Mouse (Mus musculus): Measurements from ENCODE around the gene Cd300lf.

Cd300lf gene

DNA sequence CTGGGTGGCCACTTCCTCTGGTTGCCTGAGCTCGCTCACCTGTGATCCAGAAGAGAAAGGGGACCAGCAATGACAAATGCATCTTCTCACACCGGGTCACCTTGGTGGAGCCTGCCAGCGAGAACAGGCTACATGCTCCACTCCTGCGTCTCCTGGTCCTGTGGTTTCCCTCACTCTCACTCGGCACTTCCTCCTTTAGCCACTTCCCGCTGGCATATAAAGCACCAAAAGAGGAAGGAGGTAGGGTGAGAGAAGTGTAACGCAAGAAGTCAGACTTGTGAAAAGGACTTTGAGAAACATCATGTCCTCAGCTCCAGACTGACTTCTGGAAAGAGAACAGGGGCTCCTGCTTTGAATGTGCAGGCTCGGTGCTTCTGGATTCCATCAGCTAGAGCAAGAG is at the start of gene Cd300lf:
Gene Cd300lf (minus strand): TSS at position 193 of the 400 bp plus-strand sequence.
- DNase-seq (ENCODE audit: low spot score in 2 of 2), result no peak

DNA sequence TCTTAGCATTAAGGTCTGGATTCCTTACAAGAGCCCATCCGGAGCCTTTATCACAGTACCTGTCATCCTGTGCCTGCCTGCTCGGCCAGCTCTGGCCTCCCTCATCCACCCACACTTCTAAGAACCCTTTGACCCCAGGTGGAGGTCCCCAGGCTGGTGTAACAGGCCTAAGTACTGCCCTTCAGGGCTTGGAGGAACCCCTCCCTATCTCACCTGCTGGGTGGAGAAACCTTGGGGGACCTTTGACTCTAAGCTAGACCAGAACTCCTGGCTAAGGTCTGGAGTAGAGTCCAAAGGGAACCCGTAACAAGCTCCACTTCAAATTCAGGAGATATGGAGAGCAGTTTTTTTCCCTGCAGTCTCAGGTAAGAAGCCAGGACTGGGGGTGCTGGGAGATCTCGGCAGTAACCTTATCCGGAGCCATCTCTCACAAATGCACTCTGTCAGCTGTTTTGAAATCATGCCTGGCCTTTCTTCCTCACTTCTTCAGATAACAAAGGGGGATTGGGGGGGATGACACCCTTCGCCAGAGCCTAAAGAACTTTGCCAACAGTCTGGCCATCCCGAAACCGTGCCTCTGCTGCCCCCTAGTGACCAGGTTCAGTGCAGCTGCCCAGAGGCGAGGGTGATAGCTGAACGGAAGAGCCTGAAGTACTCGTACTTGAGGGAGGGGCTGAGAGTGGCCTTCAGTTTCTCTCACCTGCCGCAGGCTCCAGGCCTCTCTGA is 48.3 kb upstream of the Cd300lf start:
- peak; percentile 67 to 79 for DNase-seq (ENCODE audit: low spot score in 2 of 2)

DNA sequence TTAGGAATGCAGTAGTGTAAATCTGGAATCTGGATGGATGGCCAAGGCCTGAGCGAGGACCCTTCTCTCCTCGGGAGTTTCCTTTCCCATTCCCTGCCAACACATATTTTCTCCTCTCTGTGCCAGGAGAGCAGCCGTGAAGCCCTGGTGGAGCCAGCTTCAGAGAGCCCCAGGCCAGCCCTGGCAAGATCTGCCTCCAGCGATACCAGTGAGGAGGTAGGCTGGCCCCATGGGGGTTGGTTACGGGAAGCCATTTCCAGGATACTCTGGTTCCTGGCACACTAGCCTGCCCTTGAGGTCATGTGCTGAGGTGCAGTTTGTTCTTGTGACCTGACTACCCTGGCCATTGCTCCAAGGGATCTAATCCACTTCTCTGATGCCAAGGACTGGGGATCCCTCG is 46.1 kb upstream of the Cd300lf start:
- DNase-seq (ENCODE audit: low spot score in 2 of 2), result no peak

DNA sequence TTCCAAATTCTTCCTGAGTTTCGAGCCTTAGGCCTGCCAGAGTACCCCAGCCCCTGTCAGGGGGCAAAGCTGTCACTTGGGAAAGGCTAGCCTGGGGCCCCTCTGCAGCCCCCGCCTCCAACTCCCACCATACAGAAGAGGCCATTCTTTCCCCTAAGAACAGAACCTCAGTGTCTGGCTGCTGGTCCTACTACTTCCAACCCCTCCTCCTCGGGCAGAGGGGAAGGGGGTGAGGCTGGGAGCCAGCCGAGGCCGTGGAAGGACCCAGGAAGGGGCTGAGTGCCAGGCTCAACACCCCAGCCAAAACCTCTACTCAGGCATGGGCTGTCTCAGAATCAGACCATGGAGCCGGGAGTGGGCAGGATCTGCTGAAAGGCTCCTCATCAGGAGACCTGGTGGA is 45.4 kb upstream of the Cd300lf start:
- DNase-seq (ENCODE audit: low spot score in 2 of 2), result peak in 1 of 2 experiments; percentile 25

DNA sequence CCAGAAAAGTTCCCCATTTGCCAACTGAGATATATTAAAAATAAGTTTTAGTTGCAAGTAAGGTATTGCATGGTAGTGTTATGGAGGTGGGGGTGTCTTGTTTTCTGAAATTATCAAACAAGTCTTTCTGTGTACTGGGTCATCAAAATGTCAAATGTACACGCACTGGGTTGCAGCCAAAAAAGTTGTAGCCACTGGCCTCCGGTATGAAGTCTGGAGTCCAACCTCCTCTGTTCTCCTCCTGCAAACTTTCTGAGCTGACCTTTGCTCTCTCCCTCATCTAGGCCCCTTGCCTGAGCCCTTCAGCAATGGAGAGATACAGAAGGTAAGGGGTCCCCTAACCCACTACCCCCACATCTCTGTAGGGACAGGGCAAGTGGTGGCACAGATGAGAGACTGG is 45.0 kb upstream of the Cd300lf start:
- DNase-seq (ENCODE audit: low spot score in 2 of 2), result no peak

DNA sequence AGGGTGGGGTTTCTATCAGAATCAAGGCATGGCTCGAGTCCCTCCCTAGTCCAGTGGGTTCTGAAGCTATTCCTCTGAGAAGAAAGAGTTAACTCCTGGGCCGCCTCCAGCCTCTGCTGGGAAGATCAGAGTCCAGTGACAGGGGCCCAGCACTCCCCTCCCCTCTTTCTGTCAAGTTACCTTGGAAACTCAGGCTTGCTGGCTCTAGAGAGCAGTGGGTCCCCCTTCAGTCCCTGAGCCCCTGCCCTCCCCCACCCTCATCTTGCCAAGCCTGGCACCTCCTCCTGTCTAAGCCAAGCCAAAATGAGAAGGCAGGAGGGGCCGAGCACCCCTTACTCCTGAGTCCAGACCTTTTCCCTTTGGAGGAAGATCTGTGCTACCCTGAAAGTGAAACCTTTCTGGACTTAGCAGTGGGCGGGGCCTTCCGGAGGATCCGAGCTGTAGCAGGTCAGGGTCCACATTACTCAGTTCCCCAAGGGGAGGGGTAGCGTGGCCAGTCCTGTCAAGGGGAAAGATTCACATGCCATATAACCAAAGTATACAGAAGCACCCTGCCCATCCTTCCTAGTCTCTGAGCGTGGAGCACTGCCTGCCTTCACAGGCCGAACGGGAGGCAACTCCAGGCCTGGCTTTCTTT is 43.9 kb upstream of the Cd300lf start:
- DNase-seq (ENCODE audit: low spot score in 2 of 2), result no peak

DNA sequence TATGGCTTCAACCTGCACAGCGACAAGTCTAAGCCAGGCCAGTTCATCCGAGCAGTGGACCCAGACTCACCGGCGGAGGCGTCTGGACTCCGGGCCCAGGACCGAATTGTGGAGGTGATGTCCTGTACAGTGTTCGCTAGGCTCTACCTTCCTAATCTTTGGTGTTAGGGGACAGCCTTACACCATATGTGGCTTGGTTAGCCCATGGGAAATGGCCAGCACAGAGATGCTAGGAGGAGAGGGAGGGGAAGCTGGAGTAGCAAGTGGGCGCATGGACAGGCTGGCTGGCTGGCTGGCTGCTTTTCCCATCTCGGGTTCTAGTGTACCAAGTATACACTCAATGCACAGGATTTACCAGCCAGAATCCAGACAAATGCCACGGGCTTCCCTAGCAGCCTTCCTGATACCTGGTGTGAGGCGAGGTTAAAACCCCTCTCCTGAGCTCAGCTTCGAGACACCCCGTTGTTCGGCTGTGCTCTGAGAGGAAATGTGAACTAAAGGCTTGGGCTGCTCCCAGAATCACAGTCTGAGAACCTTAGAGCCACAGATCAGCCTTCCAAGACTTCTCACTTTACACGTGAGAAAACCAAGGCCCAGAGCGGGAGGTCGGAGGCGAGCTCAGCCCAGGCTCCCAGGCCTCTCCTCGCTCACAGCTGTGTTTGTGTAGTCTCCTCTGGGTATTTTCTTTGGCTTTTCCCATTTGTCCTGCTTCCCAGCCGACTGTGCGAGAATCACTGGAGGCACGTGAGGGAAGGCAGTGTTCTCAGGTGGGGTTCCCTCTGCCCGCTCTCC is 42.8 kb upstream of the Cd300lf start:
- no peak for DNase-seq (ENCODE audit: low spot score in 2 of 2)

DNA sequence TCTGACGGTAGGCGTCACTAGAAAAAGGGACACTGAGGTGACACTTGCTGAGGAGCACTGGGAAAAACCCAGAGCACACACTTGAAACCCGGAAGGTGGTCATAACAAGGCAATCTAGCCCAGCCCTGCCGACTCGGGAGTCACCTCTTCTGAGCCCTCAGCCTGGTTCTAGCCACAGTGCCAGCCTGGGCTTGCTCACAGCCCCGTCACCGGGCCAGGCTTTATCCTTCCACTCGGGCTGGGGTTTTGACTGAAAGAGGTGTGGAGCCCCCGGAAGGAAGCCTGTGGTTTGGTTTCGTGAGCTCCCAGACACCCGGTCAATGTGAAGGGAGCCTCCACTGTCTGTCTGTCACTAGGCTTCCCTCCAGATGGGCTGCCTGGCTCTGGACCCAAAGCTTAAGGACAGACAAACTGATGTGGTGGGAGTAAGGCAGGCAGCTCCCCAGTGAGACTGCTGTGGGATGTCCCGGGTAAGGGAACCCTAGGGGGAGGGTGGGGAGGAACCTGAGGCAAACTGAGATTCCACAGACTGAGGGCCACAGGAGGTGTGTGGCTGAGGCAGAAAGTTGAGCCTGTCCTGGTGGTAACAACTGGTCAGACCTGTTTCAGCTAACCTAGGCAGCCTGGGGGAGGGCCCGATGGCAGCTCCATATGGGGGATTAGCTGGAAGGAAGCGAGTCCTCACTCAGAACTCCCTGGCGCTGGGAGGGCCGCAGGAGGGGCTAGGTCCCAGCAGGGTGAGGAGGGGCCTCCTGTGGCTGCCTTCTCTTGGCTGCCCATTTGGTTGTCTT is 40.0 kb upstream of the Cd300lf start:
- no peak for DNase-seq (ENCODE audit: low spot score in 2 of 2)

DNA sequence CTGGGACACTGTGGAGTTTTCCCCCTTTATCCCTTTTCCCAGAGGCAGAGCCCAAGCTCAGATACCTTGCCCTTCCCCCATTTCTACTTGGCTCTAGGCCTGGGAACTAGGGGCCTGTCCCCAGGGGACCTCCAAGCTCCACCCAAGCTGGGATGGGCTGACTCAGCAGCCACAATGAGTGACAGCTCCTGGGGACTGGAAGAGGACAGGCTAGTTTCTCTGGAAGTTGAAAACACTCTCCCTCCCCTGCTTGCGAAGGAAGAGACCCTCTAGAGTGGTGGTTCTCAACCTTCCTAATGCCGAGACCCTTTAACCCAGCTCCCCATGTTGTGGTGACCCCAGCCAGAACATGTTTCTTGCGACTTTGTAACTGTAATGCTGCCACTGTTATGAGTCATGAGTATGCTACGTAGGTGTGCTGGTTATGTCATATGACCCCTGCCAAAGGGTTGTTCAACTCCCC is 39.1 kb upstream of the Cd300lf start:
- peak in 1 of 2 experiments; percentile 23 for DNase-seq (ENCODE audit: low spot score in 2 of 2)

DNA sequence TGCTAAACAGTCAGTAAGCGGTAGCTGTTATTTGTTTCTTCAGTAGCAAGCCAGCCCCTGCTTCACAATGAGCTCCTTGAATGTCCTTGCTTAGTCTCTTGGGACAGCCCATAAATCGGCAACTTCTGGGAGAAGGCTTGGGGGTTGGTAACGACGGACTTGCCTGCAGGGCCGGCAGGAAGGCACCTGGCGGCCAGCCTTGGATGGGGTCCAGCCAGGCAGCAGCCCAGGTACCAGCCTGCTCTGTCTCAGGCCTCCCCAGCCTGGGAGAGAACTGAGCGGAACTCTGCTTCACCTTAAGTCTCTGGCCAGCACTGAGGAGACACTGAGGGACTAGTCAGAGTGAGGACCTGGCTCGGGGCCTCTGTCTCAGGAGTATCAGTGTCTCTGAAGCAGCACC is 37.3 kb upstream of the Cd300lf start:
- no peak for DNase-seq (ENCODE audit: low spot score in 2 of 2)

DNA sequence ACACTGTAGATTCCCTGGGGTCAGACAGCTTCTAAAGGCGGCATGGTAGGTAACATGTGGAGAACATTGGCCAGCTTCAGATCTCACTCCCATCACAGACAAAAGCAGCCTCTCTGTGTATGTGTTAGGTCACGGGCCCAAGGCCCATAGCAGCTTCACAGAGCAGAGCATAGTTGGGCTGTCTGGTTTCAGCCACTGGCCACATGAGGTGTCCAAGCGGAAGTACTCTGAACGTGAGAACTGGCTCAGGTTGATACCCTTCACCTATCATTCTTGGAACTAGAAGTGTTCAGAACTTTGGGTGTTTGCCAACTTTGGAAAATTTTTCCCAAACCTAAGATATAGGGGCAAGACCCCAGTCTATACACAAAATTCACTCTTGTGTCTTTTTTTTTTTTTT is 35.6 kb upstream of the Cd300lf start:
- DNase-seq (ENCODE audit: low spot score in 2 of 2), result no peak

DNA sequence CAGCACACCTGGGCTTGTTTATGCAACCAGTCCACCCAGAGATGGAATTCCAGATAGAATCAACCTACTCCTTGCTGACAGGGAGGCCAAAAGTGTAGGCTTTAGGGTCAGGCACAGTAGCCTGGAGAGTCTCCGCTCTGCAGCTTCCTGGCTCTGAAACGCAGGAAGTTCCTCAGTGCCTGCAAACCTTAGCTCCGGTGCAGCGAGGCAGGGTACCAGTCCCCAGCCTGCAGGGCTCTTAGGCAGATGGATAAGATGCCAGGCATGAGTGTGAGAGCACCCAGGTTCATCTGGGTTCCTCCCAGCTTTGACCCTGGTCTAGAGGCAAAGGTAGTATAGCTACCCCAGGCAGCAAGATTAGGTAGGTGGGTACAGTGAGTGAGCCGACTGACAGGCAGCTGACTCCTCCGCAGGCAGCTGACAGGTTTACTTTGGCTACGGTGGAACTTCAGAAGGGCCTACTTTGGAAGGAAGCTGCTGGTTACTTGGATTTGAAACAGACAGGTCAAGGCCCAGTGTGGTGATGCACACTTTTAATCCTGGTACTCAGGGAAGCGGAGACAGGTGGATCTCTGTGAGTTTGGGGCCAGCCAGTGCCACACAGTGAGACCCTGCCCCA is 33.9 kb upstream of the Cd300lf start:
- no peak for DNase-seq (ENCODE audit: low spot score in 2 of 2)

DNA sequence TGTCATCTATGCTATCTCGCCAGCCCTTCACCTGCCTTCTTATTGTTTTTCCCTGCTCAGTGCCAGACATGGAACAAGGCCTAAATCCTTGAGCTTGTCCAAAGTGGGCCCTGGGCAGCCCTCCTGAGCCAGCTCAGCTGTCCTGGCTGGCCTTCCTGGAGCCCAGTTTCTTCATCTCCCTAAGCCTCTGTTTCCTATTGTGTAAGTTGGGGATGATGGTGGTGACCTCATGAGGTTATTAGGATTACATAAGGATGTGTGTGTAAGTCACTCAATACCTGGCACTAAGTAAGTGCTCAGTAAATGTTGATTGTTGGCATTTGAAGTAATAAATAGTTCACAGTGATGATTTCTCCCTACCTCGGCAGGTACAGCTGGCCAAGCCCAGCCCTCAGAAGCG is 33.0 kb upstream of the Cd300lf start:
- DNase-seq (ENCODE audit: low spot score in 2 of 2), result no peak

DNA sequence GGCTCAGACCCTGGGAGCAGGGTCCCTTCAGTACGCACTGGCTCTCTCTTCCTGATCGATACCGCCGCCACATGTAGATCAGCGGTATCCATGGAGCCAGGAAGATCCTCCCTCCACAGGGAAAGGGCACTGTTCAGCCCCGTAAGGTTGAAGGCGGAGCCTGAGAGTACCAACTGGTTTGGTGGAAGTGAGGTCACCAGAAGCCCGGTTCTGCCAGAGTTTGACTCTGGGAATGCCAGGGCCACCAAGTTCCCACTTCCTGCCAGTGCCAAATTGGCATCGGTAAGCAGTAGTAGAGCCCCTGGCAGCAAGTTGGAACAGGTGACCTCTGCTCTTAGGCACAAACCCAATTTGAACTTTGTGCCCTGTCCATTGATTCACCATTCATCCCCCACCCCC is 31.2 kb upstream of the Cd300lf start:
- DNase-seq (ENCODE audit: low spot score in 2 of 2), result peak in 1 of 2 experiments; percentile 35

DNA sequence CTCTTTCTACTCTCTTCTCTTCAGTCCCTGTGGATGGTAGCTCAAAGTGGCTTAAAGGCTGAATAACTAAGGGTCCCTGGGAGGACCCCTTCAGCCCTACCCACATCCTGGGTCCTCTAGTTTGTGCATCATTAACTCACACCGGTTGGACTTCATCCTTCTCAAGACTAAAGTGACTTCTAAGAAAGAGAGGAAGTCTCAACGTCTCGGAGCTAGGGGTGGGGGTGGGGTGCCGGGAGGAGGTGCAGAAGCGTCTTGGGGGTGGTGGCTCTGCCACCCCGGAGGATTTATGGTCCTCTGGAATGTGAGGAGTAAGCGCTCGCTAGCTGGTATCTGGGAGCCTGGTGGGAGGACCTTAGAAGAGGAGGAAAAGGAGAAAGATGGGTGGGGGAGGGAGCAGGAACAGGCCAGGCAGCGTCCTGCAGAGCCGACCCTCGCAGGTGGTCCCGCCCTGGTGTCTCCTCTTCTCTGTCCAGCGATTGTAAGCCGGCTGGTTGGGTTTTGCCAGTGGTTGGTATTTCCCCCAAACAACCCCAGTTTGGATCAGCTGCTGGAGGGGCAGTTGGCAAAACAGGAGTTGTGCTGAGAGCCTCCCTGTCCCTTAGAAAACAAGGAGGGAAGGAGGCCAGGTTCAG is 30.7 kb upstream of the Cd300lf start:
- no peak for DNase-seq (ENCODE audit: low spot score in 2 of 2)

DNA sequence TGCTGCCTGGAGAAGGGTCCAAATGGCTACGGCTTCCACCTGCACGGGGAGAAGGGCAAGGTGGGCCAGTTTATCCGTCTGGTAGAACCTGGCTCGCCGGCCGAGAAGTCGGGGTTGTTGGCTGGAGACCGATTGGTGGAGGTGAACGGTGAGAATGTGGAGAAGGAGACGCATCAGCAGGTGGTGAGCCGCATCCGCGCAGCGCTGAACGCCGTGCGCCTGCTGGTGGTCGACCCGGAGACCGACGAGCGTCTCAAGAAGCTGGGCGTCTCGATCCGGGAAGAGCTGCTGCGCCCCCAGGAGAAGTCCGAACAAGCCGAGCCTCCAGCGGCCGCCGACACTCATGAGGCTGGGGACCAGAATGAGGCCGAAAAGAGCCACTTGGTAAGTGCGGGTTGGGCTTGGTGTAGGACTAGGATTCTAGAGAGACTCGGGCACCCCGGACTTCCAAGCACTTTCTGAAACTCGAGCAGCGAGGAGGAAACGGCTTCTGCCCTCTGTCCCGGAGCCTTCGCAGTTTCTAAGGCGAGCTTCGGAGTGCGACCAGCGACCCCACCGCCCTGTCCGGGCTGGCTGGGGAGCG is 29.9 kb upstream of the Cd300lf start:
- DNase-seq (ENCODE audit: low spot score in 2 of 2), result peak in 1 of 2 experiments; percentile 25

DNA sequence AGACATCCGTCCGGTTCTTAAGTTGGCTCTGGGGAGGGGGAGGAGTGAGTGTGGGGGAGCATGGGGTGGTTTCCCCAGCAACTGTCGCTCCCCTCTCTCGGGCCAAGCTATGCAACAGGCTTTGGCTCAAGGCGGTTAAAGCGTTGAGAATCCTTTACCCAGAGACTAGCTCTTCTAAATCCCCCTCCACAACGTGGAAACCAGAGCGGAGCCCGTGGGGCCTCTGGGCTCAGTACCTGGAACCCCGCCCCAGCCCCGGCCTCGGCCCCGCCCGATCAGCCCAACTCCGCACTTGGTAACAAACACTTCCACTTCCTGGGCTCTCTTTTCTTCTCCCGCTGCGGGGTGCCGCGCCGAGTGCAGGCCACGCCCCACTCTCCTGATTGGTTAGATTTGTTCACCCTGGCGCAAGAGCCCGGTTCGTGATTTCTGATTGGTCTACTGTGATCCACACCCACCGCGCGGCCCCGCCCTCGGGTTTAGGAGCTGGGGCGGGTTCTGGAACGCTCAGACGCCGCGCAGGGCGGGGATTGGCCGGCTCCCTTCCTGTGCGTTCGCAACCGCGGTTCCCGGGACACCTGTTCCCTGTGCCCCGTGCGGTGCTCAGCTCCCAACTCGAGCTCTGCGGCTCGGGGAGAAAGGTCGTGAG is 29.2 kb upstream of the Cd300lf start, which contains the start of gene Slc9a3r1:
Gene Slc9a3r1 (plus strand): TSS at position 510 of the 649 bp plus-strand sequence.
- peak; percentile 89 to 94 for DNase-seq (ENCODE audit: low spot score in 2 of 2)

DNA sequence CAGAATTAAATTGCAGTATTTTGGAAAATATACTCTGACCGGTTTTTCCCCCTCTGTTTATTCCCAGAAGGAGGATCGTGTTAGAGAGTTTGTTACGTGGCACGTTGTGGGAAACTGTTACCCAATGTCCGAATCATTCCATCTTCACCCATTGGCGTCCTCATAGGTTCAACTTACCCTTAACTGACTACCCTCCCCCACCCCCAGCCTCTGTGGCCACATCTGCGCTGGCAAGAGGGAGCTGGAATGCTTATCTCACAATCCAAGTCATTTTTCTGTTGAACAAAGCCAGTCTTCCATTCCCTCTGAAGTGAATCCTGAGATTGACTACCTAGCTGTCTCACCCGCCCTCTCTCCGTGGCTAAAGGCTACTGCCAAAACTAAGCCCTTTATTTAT is 28.4 kb upstream of the Cd300lf start:
- no peak for DNase-seq (ENCODE audit: low spot score in 2 of 2)

DNA sequence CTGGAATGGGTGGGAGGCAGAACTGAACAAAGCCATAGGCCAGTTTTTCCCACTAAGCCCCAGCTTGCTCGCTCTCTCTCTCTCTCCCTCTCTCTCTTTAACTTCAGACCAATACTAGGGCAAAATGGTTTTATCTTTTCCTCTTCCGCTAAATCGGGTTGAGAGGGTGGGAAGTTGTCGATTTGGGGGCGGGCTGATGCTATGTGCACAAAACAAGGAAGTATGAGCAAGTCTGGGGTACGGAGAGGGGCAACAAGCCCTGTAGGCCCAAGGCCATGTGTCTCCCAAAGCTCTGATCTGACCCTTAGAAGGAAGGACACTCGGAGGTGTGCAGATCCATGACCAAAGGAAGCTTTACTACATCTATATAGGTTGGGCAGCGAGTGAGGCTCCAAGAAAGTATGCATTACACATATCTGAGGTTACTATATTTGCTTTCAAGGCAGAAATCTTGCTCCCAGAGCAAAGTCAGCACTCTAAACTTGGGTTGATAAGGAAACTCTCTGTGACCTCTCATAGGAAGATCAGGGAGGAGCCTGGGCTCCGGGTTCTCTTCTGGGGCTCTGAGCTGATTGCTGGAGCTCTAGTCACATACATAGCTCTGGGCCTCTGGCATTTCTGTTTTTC is 27.9 kb upstream of the Cd300lf start:
- DNase-seq (ENCODE audit: low spot score in 2 of 2), result no peak
